Mouse (Mus musculus): ENCODE measurements around the gene Cped1.

Cped1 gene

GRCm38 (mm10) chr6:22178721-22179295, 193.1 kb downstream of the Cped1 start:
- no peak for DNase-seq

DNA sequence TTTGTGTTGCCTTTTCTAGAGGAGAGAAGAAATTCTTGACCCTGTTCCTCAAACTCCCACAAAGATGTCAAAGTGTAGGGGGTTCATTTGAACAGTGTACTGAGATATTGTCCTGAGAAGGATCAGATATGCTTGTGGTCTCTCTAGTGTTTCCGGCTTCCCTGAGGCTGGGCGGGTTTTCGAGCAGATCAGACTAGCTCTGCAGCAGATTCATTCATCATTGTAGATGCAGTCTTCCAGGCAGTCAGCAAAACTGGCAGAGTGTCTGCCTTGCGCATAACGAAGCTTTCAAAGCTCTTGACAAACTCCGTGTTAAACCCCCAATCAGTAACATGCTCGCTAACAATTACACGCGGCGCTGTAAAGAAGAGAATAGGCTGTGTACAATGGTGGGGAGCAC, 194.6 kb downstream of the Cped1 start:
- DNase-seq = peak; percentile 1 to 8

DNA sequence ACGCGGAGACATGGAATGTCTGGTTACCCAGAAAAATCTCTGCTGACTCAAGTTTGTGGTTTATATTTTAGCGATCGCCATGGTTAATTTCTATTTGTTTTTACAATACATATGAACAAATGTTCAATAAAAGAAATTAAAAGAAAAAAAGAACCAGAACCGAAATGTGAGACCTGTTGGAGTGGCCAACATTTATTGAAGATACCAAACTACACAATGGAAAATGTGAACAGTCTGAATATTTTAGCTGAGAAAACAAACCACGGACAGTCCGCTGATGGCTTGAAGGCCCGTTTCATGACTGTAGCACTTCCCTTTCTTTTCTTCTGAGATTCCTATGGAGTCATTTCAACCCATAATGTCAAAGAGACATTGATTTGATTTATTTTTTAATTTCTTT, 201.3 kb downstream of the Cped1 start:
- no peak for DNase-seq

- DNase-seq = peak; percentile 4 to 11
Observed at GRCm38 (mm10) chr6:22189346-22190335, 203.9 kb downstream of the Cped1 start.

GRCm38 (mm10) chr6:22198603-22199002, 212.9 kb downstream of the Cped1 start:
- no peak for DNase-seq

- no peak for DNase-seq
Observed at GRCm38 (mm10) chr6:22199473-22199872, 213.8 kb downstream of the Cped1 start.

DNA sequence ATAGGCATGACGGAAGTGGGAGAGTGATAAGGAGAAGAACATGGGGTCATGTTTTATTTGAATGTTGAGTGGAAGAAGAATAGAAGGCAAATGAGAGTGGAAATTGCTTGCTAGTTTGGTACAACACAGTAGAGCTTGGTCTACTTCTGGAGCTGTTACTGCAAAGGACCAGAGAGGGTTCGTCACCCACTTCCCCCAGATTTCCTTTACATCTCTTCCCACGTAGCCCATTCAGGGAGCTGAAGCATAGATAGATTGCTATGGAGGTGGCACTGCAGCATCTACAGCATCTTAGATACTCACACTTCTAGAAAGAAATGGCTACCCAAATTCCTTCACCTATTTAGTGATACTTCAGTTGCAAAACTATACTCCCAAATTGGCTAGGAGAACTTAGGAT, 214.4 kb downstream of the Cped1 start:
- DNase-seq = no peak

DNA sequence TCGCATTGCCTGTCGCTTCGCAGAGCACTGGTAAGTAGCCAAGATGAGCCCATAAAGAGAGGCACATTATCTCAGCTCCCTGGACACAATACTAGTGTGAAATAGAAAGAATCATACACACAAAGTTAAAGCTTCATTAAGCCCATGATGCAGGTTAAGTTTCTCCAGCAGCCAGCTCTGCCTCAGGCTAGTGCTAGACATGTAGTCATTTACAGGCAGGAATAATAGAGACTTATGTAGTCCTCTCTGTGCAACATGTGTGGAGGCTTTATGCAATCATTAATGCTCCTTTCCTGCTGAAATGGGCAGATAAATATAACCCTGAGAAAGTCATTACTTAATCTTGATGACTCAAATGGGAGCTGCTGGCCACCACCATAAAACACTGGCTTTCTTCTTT, 216.2 kb downstream of the Cped1 start:
- DNase-seq = no peak

GRCm38 (mm10) chr6:22205030-22205750, 219.5 kb downstream of the Cped1 start:
- DNase-seq = no peak

DNA sequence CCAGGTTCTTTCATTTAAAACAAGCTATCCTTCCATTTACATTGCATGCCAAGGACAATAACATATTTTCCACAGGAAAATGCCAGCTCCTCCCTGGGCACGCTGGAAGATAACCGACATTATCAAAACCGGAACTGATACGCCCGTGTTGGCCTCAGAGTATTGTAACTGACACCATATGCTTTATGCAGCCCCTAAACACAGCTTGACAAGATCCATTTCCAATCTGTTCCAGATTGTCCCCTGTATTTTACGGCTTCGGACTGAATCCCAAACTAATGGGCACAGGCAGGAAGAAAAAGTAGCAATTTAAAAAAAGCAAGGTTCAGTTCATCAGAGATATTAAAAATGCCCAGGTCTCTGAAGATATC, 220.0 kb downstream of the Cped1 start:
- DNase-seq = no peak

DNA sequence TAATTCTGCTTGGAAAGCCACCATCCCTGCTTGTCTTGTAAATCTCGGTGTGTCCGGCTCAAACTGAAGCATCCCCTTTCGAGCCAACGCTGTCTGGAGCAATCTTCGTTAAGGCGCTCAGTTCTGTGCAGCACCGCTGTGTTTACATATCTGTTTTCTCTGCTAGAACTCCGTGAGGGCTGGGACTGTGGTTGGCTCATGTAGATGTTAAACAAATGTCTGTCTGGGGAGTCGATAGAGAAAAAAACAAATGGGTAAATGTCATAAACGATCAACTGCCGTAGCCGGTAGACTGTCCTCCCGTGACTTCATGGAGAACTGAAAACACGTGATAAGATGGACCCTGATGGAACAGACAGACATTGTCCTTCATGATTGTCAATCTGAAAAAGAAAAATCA, 220.5 kb downstream of the Cped1 start:
- DNase-seq = no peak

- no peak for DNase-seq
Observed at GRCm38 (mm10) chr6:22206630-22207293, 221.0 kb downstream of the Cped1 start.

GRCm38 (mm10) chr6:22212158-22212557, 226.4 kb downstream of the Cped1 start:
- no peak for DNase-seq

DNA sequence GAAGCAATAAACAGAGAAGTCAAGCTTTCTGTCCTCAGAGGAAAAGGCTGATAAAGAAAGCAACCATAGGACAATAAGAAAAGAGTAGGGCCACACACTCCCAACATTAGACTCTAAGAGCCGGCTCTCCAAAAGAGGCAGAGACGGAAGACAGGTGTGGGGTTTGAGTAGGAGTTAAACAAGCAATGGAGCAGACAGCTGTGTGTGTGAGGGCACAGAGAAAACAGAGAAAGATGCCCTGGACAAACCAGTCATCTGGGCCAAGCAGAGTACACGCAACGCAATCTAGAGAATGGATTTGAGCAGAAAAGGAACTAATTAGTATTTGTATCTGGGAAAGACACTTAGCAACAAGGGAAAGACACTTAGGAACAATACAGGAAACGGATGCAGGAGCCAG, 227.5 kb downstream of the Cped1 start:
- DNase-seq = no peak

- no peak for DNase-seq
Observed at GRCm38 (mm10) chr6:22213813-22214212, 228.1 kb downstream of the Cped1 start.

DNA sequence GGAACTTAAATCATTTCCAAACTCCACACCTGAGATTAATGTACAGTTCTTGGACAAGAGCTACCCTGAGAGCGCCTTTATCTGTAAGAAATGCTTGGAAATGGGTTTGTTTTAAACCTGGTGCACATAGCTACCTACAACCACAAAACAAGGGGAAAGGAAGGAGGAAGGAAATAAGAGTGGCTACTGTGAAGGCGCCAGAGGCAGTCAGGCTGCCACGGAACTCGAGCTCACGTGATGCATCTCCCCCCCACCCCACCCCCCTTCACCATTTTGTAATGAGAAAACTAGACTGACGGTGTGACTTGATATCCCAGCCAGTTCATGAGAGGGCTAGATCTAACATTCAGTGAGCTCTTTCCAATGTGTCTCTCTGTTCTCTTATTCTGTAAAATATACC, 228.9 kb downstream of the Cped1 start:
- no peak for DNase-seq

- no peak for DNase-seq
Observed at GRCm38 (mm10) chr6:22216276-22216973, 230.7 kb downstream of the Cped1 start.

GRCm38 (mm10) chr6:22221134-22221533, 235.4 kb downstream of the Cped1 start:
- no peak for DNase-seq

DNA sequence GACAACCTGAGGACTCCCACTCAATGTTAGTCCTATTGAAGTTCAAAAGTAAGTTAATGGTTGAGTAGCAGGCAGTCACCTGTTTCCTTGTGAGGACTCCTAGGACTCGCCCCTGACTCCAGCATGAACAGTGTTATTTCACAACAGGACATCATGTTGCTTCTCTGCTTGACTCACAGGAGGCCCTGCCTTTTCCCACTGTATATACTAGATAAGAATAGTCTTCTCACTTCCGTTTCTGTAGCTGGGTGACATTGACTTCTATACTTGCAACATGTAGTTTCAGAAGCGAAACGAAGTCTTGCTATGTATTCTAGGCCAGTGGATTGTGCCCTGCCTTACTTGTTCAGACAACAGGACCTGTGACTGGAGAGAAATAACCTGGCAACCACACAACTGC, 236.4 kb downstream of the Cped1 start:
- DNase-seq = no peak

- DNase-seq = no peak
Observed at GRCm38 (mm10) chr6:22222947-22223346, 237.2 kb downstream of the Cped1 start.

GRCm38 (mm10) chr6:22224351-22224750, 238.6 kb downstream of the Cped1 start:
- no peak for DNase-seq

GRCm38 (mm10) chr6:22231244-22231643, 245.5 kb downstream of the Cped1 start:
- DNase-seq = no peak
